Mouse (Mus musculus): Measurements from ENCODE around the gene Pmm2.

GRCm38 (mm10) chr16:8610397-8610796 lies 27.1 kb upstream of the Pmm2 start:
- no peak for TF ChIP-seq GATA1 (IDR thresholded peaks at IDR 0.05; ENCODE audit: borderline replicate concordance, low read length)
- TF ChIP-seq FLI1 (IDR thresholded peaks at IDR 0.05; ENCODE audit: low read length): no peak
